Mouse (Mus musculus) heart, adult 2 months (tissue): Measurements from ENCODE around the gene Plxna4. TPM values are rescaled to one million over a fixed set of nuclear protein-coding genes. Genes with fewer than 3 reads are reported as not detected.

Experiments used
- DNase-seq, 2 experiments: peaks; one replicate each; pipeline ENCODE4 v3.0.0; 2021
- H3K27ac ChIP-seq: fragments of 200-600 bp; 2 replicates; pipeline ENCODE4 v1.8.1; 2022
- H3K27me3 ChIP-seq: fragments of 200-500 bp; 2 replicates; pipeline ENCODE4 v1.6.1; 2012; ENCODE audit warnings: mild to moderate bottlenecking, low read length, inconsistent platforms, mixed read lengths; ENCODE audit not compliant: control insufficient read depth, insufficient read depth
- H3K36me3 ChIP-seq: fragments of 200-500 bp; 2 replicates; pipeline ENCODE4 v1.6.1; 2012; ENCODE audit warnings: low read length, inconsistent platforms; ENCODE audit not compliant: control insufficient read depth, insufficient read depth
- H3K4me1 ChIP-seq: fragments of 200-500 bp; 2 replicates; pipeline ENCODE4 v1.6.1; 2011; ENCODE audit warnings: low read length; ENCODE audit not compliant: control insufficient read depth, insufficient read depth
- H3K4me3 ChIP-seq: fragments of 200-600 bp; 2 replicates; pipeline ENCODE4 v1.8.1; 2022
- H3K79me2 ChIP-seq: fragments of 200-500 bp; replicated peaks from 2 replicates; pipeline ENCODE4 v1.6.1; 2012; ENCODE audit warnings: mild to moderate bottlenecking, inconsistent platforms, low read length, moderate library complexity, mixed read lengths; ENCODE audit not compliant: control insufficient read depth, insufficient read depth
- H3K9ac ChIP-seq: fragments of 200-500 bp; 2 replicates; pipeline ENCODE4 v1.6.1; 2012; ENCODE audit warnings: low read depth, mild to moderate bottlenecking, control low read depth, inconsistent platforms, low read length, mixed read lengths
- CTCF ChIP-seq: fragments of 200-600 bp; IDR thresholded peaks from 2 replicates; pipeline ENCODE4 v1.8.1; 2022; ENCODE audit warnings: antibody characterized with exemption, mild to moderate bottlenecking, moderate library complexity
- EP300 ChIP-seq: fragments of 200-500 bp; IDR thresholded peaks from 2 replicates; pipeline ENCODE4 v1.6.1; 2011; ENCODE audit warnings: low read depth, low read length, control low read depth; ENCODE audit not compliant: insufficient read depth
- POLR2A ChIP-seq: fragments of 200-500 bp; IDR thresholded peaks from 2 replicates; pipeline ENCODE4 v1.6.1; 2011; ENCODE audit warnings: mild to moderate bottlenecking, low read depth, low read length, control low read depth; ENCODE audit not compliant: insufficient read depth
- WGBS: fragments of 180-500 bp; shearing (Covaris S2); methylation state at CpG from one replicate; pipeline ENCODE4 v1.1.7; 2018; 5-methylcytosine and 5-hydroxymethylcytosine counted together
- intact Hi-C: fragments of 180-260 bp; cut with DNase I; formaldehyde crosslinking; loops from one replicate; pipeline ENCODE4 v1.15.1; 2025
- polyA plus RNA-seq: library from polyadenylated mRNA; depleted of rRNA; stranded (reverse); fragments of >200 nt; gene quantifications from 2 replicates; pipeline ENCODE4 v1.2.3, GENCODE M21; 2012
- total RNA-seq, 2 experiments: library from RNA; stranded (reverse); gene quantifications; 2 replicates each; pipeline ENCODE4 v1.2.3; 2021

Gene Plxna4
- total and polyA plus RNA-seq, 3 experiments = 3.7 to 14.1 (median 11.7) TPM

- Histone ChIP-seq H3K9ac (no peak overlapping the region), H3K27ac (no peak overlapping the region), H3K4me1 (peaks cover 4% of the 10 kb centered on the region), H3K36me3 (no peaks in the 10 kb centered on the region; the same call in 1 of the 2 replicates), H3K4me3 (no peak overlapping the region), H3K79me2 (no peaks in the 10 kb centered on the region), H3K27me3 (no peaks in the 10 kb centered on the region)
- no peak for TF ChIP-seq POLR2A
- TF ChIP-seq EP300 = no peak
- TF ChIP-seq CTCF = no peak
- no peak for DNase-seq
- WGBS = 59% methylated on average over 4 of the region's 4 CpGs
- intact Hi-C loops = no loop called here
Observed at GRCm38 (mm10) chr6:32368408-32368807, 219.6 kb downstream of the Plxna4 start.

- no peak overlapping the region for H3K9ac ChIP-seq
- H3K4me3 ChIP-seq = no peak overlapping the region
- no peaks in the 10 kb centered on the region; the same call in 1 of the 2 replicates for H3K36me3 ChIP-seq
- intact Hi-C loops = no loop called here
- H3K27ac ChIP-seq = no peak overlapping the region
- no peak for DNase-seq
- peaks cover 5% of the 10 kb centered on the region for H3K4me1 ChIP-seq
- 64% methylated on average over 5 of the region's 5 CpGs for WGBS
- no peaks in the 10 kb centered on the region; the same call in 1 of the 2 replicates for H3K79me2 ChIP-seq
- no peaks in the 10 kb centered on the region for H3K27me3 ChIP-seq
- no peak for TF ChIP-seq EP300
- no peak for TF ChIP-seq CTCF
- TF ChIP-seq POLR2A = no peak
Observed at GRCm38 (mm10) chr6:32364933-32365332, 223.1 kb downstream of the Plxna4 start.

GRCm38 (mm10) chr6:32363489-32364068 lies 224.4 kb downstream of the Plxna4 start:
- intact Hi-C loops = no loop called here
- no peaks in the 10 kb centered on the region; the same call in 1 of the 2 replicates for H3K36me3 ChIP-seq
- no peak overlapping the region for H3K9ac ChIP-seq
- 70% methylated on average over 7 of the region's 7 CpGs for WGBS
- H3K79me2 ChIP-seq = peaks cover 2% of the 10 kb centered on the region
- no peak for DNase-seq
- no peaks in the 10 kb centered on the region for H3K27me3 ChIP-seq
- TF ChIP-seq POLR2A (no peak), CTCF (no peak), EP300 (no peak)
- no peak overlapping the region for H3K4me3 ChIP-seq
- H3K4me1 ChIP-seq = peaks cover 5% of the 10 kb centered on the region
- no peak overlapping the region for H3K27ac ChIP-seq

GRCm38 (mm10) chr6:32362421-32362820 lies 225.6 kb downstream of the Plxna4 start:
- peaks cover 2% of the 10 kb centered on the region for H3K79me2 ChIP-seq
- intact Hi-C loops = no loop called here
- TF ChIP-seq EP300 (no peak), POLR2A (no peak), CTCF (no peak)
- WGBS = 96% methylated on average over 4 of the region's 4 CpGs
- H3K4me1 ChIP-seq = peaks cover 4% of the 10 kb centered on the region
- H3K27me3 ChIP-seq = no peaks in the 10 kb centered on the region
- no peaks in the 10 kb centered on the region; the same call in 1 of the 2 replicates for H3K36me3 ChIP-seq
- DNase-seq = no peak
- no peak overlapping the region for H3K27ac ChIP-seq
- H3K4me3 ChIP-seq = no peak overlapping the region
- H3K9ac ChIP-seq = no peak overlapping the region

GRCm38 (mm10) chr6:32359675-32360074 lies 228.3 kb downstream of the Plxna4 start:
- Histone ChIP-seq H3K36me3 (no peaks in the 10 kb centered on the region; the same call in 1 of the 2 replicates), H3K27ac (no peak overlapping the region), H3K4me3 (no peak overlapping the region), H3K27me3 (no peaks in the 10 kb centered on the region), H3K79me2 (peaks cover 3% of the 10 kb centered on the region), H3K9ac (no peak overlapping the region), H3K4me1 (peaks cover 6% of the 10 kb centered on the region)
- WGBS = 85% methylated on average over 3 of the region's 3 CpGs
- DNase-seq = no peak
- intact Hi-C loops = no loop called here
- no peak for TF ChIP-seq EP300
- no peak for TF ChIP-seq CTCF
- no peak for TF ChIP-seq POLR2A

- Histone ChIP-seq H3K27ac (no peak overlapping the region), H3K36me3 (no peaks in the 10 kb centered on the region), H3K4me3 (no peak overlapping the region), H3K4me1 (peaks cover 5% of the 10 kb centered on the region), H3K9ac (no peak overlapping the region), H3K79me2 (peaks cover 3% of the 10 kb centered on the region; the same call in 1 of the 2 replicates), H3K27me3 (no peaks in the 10 kb centered on the region)
- intact Hi-C loops = no loop called here
- 81% methylated on average over 5 of the region's 5 CpGs for WGBS
- TF ChIP-seq POLR2A = no peak
- no peak for TF ChIP-seq CTCF
- TF ChIP-seq EP300 = no peak
- no peak for DNase-seq
Observed at GRCm38 (mm10) chr6:32357497-32357896, 230.5 kb downstream of the Plxna4 start.
